Mouse (Mus musculus) gastrocnemius, adult 2 months (tissue): ENCODE data around the gene Xrcc3. TPM values are rescaled to one million over a fixed set of nuclear protein-coding genes. Genes with fewer than 3 reads are reported as not detected.

Source experiments
- DNase-seq: peaks from one replicate; pipeline ENCODE4 v3.0.0; 2022
- H3K27ac ChIP-seq: fragments of 200-600 bp; 2 replicates; pipeline ENCODE4 v1.8.1; 2022; ENCODE audit warnings: mild to moderate bottlenecking
- H3K4me3 ChIP-seq: fragments of 200-600 bp; 2 replicates; pipeline ENCODE4 v1.8.1; 2022; ENCODE audit warnings: mild to moderate bottlenecking, moderate library complexity
- CTCF ChIP-seq: fragments of 200-600 bp; IDR thresholded peaks from 2 replicates; pipeline ENCODE4 v1.8.1; 2022; ENCODE audit warnings: antibody characterized with exemption, mild to moderate bottlenecking, moderate library complexity
- intact Hi-C: fragments of 180-260 bp; cut with DNase I; formaldehyde crosslinking; loops from one replicate; pipeline ENCODE4 v1.15.1; 2025
- total RNA-seq, 2 experiments: library from RNA; stranded (reverse); gene quantifications; 2 replicates each; pipeline ENCODE4 v1.2.3; 2021

The Xrcc3 gene
- total RNA-seq, 2 experiments from 2014 or later: 0.47 TPM; not detected in 1

DNA sequence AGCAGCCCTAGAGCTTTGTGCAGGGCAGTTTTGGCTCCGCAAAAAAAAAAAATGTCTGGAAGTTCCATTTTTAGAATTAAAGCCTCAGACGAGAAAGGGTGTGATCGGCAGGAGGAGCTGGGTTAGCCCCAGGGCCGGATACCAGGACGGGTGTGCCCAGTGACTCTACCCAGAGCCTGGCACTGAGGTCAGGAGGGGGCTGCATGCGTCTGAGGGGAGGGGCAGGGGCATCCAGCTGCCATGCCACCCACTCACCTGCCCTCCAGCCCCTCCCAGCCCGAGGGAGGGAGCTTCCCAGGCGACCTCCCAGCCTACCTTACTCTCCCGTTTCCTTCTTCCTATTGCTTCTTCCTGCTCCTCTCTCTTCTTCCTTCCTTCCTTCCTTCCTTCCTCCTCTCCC is 60.3 kb downstream of the Xrcc3 start:
- TF ChIP-seq CTCF: no peak
- Histone ChIP-seq H3K4me3 (peak overlapping the region; percentile 43), H3K27ac (peak overlapping the region; percentile 48)
- no peak for DNase-seq
- intact Hi-C loops: no loop called here

Other genes starting within 250 kb of the Xrcc3 start
- 10 to 100 TPM; 48.2 to 60.7 TPM for gene Mark3, start 239.3 kb downstream of the Xrcc3 start, total RNA-seq
- gene Ckb, start 141.5 kb downstream of the Xrcc3 start, total RNA-seq: 10 to 100 TPM in 1 of 2 experiments, 1 to 10 TPM in 1; 6.7 to 10.8 TPM
- 1 to 10 TPM; 3.1 to 3.8 TPM for gene Trmt61a, start 135.8 kb downstream of the Xrcc3 start, total RNA-seq
- 10 to 100 TPM; 14.7 to 19.2 TPM for gene Bag5, start 100.6 kb downstream of the Xrcc3 start, total RNA-seq
- gene Apopt1, start 100.6 kb downstream of the Xrcc3 start, total RNA-seq: 10 to 100 TPM; 37.4 to 46.7 TPM
- gene Klc1, start 55.0 kb downstream of the Xrcc3 start, total RNA-seq: 10 to 100 TPM; 61.5 to 75.9 TPM
- gene Zfyve21, start 297 bp upstream of the Xrcc3 start, total RNA-seq: 10 to 100 TPM; 15.6 to 18.0 TPM
- 1 to 10 TPM; 6.7 to 7.1 TPM for gene Ppp1r13b, start 94.2 kb upstream of the Xrcc3 start, total RNA-seq
- gene Atp5mpl, start 153.1 kb upstream of the Xrcc3 start, total RNA-seq: 100 to 1,000 TPM; 684 to 874 TPM
- under 1 TPM; 0.20 to 0.41 TPM for gene Tdrd9, start 157.7 kb upstream of the Xrcc3 start, total RNA-seq
- not detected for gene Rd3l, start 167.4 kb upstream of the Xrcc3 start, total RNA-seq